Mouse (Mus musculus) gastrocnemius, adult 2 months (tissue): Measurements from ENCODE around the gene Sectm1b. TPM values are rescaled to one million over a fixed set of nuclear protein-coding genes. Genes with fewer than 3 reads are reported as not detected.

Experiments
- DNase-seq: peaks from one replicate; pipeline ENCODE4 v3.0.0; 2022
- H3K27ac ChIP-seq: fragments of 200-600 bp; 2 replicates; pipeline ENCODE4 v1.8.1; 2022; ENCODE audit warnings: mild to moderate bottlenecking
- H3K4me3 ChIP-seq: fragments of 200-600 bp; 2 replicates; pipeline ENCODE4 v1.8.1; 2022; ENCODE audit warnings: mild to moderate bottlenecking, moderate library complexity
- CTCF ChIP-seq: fragments of 200-600 bp; IDR thresholded peaks from 2 replicates; pipeline ENCODE4 v1.8.1; 2022; ENCODE audit warnings: antibody characterized with exemption, mild to moderate bottlenecking, moderate library complexity
- intact Hi-C: fragments of 180-260 bp; cut with DNase I; formaldehyde crosslinking; loops from one replicate; pipeline ENCODE4 v1.15.1; 2025
- total RNA-seq, 2 experiments: library from RNA; stranded (reverse); gene quantifications; 2 replicates each; pipeline ENCODE4 v1.2.3; 2021

Gene Sectm1b
- total RNA-seq, 2 experiments from 2014 or later = not detected

DNA sequence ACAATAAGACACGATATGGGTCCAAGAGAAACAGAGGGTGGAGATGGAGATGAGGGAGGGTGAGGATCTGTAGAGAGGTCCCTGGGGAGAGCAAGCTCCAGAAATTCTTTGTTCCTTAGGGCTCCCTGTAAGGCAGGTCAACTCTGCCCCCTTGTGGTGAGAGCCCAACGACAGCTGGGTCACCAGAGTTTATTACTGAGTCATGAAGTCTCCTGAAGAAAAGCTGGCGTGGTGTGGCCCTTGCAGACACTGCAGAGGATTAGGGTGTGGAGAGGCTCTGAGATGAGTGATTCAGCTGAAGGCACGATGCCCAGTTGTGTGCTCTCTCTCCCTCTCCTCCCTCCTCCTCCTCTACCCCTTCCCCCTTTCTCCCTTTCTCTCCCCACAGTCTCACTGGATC is 22.2 kb downstream of the Sectm1b start:
- DNase-seq = peak; percentile 90

DNA sequence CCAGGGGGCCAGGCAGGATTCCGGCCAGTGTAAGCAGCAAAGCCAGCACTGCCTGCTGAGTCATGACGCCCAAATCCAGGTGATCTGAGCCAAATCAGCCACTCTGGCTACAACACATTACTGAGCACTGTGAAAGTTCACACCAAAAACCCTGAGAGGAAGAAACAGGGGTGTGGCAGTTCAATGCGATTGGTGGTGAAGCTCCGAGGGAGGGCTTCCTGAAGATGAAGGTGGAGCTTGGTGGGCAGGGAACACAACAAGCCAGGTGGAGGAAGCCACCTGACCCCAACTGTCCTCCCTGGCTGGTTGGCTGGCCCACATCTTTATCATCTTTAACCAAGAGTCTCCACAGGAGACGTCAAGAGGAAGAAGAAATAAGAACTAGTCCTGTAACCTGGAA is 24.1 kb downstream of the Sectm1b start, which contains the start of gene Cd7:
Cd7 (minus strand) TSS at position 117 of the 400 bp plus-strand sequence.
- H3K4me3 ChIP-seq = no peak within 1 kb of the TSS
- intact Hi-C loops = no loop called here
- no peak within 1 kb of the TSS for H3K27ac ChIP-seq
- no peak for TF ChIP-seq CTCF
- no peak for DNase-seq

More for the DNA sequence above, 22.2 kb downstream of the Sectm1b start:
- Histone ChIP-seq H3K27ac (no peak overlapping the region), H3K4me3 (no peak overlapping the region)
- intact Hi-C loops = loop anchor here (2.0 kb wide), 2 partner anchors 22 to 136 kb away; no protein-coding TSS in a partner anchor
- peak; percentile 84 for TF ChIP-seq CTCF

DNA sequence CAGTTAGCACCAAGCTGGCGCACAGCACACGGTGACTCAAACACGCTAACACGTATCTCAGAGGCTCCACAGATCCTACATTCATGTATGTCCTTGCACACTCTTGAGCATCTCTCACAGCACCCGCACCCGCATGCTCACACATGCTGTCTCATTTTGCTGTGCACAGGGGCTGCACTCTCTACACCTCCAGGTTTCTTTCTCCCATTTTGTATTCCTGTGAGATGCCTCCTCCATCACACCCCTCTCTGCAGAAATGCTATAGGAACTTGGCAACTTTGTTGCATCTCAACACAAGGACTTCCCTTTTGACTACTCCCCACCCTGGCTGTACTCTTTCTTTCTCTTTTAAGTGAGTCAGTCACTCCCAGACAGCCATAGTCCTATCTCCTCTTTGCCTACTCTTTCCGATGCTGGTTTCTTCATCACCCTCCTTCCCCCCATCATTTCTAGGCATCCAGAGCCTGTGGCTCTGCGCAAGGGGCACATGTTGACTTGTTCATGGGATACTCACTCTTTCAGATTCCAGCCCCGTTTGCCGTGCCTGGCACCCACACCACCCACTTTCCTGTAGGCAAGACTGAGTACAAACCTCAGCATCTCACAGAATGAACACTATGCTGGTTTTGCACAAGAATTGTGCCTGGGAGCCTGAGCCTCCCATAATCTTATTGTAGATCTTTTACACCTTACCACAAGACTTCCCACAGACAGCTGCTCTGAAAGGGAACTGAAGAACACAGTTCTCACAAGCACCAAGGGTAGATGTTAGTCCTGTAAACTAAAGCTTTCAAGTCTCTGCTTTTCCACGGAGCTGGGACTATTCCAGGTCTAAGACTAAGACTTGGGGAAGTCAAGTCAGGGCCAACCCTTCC is 24.8 kb downstream of the Sectm1b start:
- DNase-seq = no peak
- no peak overlapping the region for H3K27ac ChIP-seq
- intact Hi-C loops = no loop called here
- no peak overlapping the region for H3K4me3 ChIP-seq
- no peak for TF ChIP-seq CTCF

DNA sequence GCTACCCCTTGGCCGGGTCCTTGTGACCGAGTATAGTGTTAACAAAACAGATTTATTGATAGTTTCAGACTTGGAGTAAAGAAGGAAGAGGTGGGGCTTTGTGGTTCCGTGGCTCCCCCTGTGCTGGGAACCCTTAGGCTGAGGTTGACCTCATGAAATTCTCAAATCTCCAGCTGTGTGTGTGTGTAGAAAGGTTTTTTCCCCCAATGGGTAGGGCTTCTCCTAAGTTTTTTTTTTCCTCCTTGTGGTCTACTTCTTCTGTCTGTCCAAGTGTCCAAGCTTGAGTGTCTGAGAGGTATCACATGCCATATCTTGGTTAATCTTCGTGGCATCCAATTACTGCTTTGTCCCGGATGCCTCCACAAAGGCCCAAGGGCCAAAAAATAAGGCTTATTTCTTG is 30.3 kb downstream of the Sectm1b start:
- H3K27ac ChIP-seq = no peak overlapping the region
- no peak for TF ChIP-seq CTCF
- no peak overlapping the region for H3K4me3 ChIP-seq
- DNase-seq = no peak
- intact Hi-C loops = no loop called here

DNA sequence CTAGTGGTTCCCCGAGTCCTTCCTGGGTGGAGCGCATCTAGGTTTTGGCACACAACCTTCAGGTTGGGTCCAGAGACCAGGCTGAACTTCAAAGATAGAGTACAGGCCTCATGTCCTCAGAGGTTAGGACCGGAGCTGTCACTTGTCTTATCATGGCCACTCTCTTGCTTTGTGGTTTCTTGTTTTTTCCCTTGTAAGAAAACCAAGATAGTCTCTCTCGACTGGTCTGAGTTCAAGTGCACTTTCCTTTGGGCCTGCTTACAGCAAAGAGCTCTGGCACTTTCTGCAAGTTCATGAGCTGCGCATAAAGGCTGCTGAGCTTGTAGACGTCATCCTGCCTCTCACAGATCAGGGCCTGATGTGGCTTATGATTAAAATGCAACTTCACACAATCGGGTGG is 36.1 kb downstream of the Sectm1b start:
- no peak overlapping the region for H3K27ac ChIP-seq
- H3K4me3 ChIP-seq = no peak overlapping the region
- DNase-seq = no peak
- intact Hi-C loops = no loop called here
- TF ChIP-seq CTCF = no peak

DNA sequence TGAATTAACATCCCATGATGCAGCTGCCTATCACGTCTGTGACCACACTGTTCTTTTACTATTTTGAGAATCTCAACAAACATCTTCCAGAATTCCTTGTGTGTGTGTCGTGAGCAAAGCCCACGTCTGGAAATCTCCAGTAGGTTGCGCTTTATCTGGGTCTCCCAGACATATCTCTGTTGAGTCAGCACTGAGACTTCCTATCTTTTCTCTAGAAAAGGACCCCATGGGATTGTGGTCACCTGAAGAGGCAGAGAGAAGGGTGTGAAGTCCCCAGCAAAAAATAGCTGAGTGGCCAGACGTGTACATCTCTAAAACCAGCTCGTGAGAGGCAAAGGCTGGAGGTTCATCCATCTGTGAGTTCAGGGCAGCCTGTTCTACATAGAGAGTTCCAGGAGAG is 39.2 kb downstream of the Sectm1b start:
- Histone ChIP-seq H3K4me3 (no peak overlapping the region), H3K27ac (no peak overlapping the region)
- TF ChIP-seq CTCF = no peak
- DNase-seq = no peak
- intact Hi-C loops = no loop called here

DNA sequence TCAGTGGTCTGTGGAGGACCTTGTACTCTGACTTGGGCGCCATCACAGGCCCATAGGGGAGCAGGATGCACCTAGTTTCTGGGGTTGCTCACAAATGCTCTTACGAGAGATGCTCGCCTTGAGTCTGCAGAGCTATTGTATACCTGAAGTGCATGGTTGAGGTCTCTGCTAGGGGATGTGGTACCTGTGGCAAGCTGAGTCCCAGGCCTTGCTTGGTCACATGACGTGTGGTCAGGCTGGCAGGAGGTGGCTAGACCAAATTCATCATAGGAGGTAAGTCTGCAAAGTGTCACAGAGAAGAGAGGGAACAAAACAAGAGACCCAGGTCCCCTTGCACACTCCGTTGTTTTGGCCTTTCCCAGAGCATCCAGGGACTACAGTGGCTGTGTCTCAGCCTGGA is 43.9 kb downstream of the Sectm1b start:
- TF ChIP-seq CTCF = no peak
- H3K4me3 ChIP-seq = no peak overlapping the region
- DNase-seq = no peak
- no peak overlapping the region for H3K27ac ChIP-seq
- intact Hi-C loops = loop anchor here (2.0 to 5.0 kb wide), 2 partner anchors 21 to 183 kb away; partner anchors contain the start of genes Hexdc and Ogfod3

DNA sequence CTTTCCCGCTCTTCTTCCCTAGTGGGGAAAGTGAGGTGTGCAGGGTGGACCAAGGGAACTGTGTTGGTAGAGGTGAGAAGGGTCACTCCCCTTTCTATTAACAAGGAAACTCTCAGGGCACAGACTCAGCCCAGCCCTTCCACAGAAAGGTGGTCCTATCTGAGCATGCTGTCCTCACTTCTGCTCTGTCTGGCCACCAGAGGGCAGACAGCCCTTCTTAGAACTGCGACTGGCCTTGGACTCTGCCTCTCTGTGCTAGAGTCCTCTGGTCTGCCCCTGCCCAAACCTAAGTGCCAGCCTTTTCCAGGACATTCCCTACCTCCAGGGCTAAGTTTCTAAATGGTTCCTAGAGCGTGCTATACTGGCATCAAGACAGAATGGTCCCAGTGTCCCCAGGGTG is 45.7 kb downstream of the Sectm1b start:
- H3K4me3 ChIP-seq = no peak overlapping the region
- peak; percentile 73 for DNase-seq
- H3K27ac ChIP-seq = no peak overlapping the region
- intact Hi-C loops = loop anchor here (2.0 to 5.0 kb wide), 2 partner anchors 23 to 185 kb away; partner anchors contain the start of genes Hexdc and Ogfod3
- peak; percentile 81 for TF ChIP-seq CTCF

DNA sequence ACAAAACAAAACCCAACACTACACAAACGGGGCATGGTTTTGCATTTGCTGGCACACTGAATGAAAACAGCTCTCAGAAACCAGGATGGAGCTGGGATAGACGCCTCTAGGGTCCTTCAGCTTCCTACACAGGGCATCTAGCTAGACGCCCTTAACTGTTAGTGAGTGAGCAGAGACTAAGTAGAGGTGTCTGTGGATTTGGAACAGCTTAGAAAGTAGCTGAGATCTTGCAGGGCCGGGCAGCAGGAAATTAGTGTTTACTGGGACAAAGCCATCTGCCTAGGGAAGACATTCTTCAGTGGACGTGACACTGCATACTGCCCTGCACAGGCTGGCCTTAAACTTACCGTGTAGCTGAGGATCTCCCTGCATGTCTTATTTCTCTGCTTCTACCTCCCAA is 47.9 kb downstream of the Sectm1b start:
- intact Hi-C loops = loop anchor here (5.0 kb wide), 1 partner anchor 187 kb away; the partner anchor contains the start of genes Hexdc and Ogfod3
- DNase-seq = no peak
- Histone ChIP-seq H3K4me3 (no peak overlapping the region), H3K27ac (no peak overlapping the region)
- no peak for TF ChIP-seq CTCF

DNA sequence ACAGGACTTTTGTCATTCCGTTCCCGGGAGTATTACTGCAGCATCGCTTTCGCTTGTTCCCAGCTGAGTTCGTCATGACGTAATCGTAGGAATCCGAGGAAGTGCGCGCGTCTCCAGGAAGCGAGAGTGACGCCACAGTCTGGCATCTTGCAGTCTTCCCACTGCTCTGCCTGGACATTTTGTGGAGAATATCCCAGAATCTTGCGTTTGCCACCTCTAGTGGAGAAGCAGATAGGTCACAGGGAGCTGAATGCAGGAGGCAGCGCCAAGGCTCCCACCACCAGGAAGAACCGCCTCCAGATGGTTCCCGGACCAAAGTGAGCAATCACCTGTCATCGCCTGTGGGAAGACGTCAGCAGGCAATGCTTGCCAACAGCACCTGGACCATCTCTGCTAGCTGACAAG is 48.5 kb downstream of the Sectm1b start:
- intact Hi-C loops = loop anchor here (5.0 kb wide), 1 partner anchor 187 kb away; the partner anchor contains the start of genes Hexdc and Ogfod3
- Histone ChIP-seq H3K27ac (no peak overlapping the region), H3K4me3 (peak overlapping the region; percentile 64)
- TF ChIP-seq CTCF = no peak
- DNase-seq = peak; percentile 53

DNA sequence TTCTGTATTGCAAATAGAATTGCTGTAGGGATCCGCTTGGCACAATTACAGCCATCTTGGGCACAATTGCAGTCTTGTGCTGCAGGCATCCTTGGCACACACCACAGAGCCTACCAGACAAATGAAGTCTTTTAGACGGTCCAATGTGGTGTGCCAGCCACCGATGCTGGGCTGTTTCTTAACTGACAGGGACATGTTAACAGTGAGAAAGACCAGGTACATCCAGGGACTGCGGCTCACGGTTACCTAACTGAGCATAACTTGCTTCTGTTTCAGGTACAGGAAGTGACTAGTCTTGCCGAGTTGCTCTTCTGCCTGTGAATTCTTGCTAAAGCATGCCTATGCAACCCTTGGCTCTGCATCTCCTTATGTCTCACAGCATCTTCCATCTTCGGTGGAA is 49.7 kb downstream of the Sectm1b start:
- no peak for DNase-seq
- intact Hi-C loops = no loop called here
- Histone ChIP-seq H3K27ac (no peak overlapping the region), H3K4me3 (no peak overlapping the region)
- TF ChIP-seq CTCF = no peak

DNA sequence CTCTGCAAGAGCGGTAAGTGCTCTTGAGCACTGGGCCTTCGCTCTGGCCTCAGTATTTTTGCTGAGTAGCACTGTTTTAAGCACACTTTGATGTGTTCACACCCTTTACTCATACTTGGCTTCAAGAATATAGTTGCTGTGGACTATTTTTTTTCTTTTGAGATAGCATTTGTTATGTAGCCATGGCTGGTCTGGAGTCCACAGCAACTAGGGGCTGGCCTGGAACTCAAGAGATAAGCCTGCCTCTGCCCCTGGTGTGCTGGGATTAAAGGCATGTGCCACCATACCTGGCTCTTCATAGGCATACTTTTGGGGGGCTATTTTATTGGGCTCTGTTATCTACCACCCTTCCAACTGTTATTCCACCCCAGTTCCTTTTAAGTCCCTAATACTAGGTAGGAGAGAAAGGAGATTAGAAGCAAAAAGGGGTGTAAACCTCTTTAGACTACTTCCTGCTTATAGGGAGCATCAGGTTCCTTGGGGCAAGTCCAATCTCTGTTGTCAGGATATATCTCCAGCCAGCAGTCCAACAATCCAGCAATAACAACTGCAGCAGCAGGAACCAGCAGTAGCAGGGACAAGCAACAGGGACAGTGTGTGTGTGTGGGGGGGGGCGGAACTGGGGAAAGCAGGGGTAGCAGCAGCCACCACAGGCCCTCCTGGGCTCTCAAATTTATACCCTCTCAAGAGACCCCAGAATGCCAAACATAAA is 53.2 kb downstream of the Sectm1b start:
- intact Hi-C loops = no loop called here
- no peak for TF ChIP-seq CTCF
- no peak overlapping the region for H3K27ac ChIP-seq
- DNase-seq = no peak
- no peak overlapping the region for H3K4me3 ChIP-seq

DNA sequence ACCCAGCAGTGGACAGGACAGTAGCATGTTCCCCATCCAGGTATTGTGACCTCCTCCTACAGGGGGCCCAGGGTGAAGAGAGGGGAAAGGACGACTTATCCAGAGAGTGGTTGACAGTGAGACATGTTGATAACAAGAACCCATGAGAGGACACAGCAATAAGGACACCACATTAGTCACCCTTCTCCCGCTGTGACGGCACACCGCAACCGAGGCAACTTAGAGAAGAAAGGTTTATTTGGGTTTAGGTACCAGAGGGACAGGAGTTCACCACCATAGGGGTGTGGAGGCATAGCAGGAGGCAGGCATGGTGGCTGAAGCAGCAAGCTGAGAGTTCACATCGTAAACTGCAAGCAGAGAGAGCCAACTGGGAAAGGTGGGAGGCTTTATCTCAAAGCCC is 57.2 kb downstream of the Sectm1b start:
- TF ChIP-seq CTCF = no peak
- intact Hi-C loops = no loop called here
- Histone ChIP-seq H3K27ac (no peak overlapping the region), H3K4me3 (no peak overlapping the region)
- no peak for DNase-seq
